Mouse (Mus musculus): ENCODE results near the gene Amdhd1.

GRCm38 (mm10) chr10:93515927-93516326 lies 23.9 kb downstream of the Amdhd1 start:
- TF ChIP-seq POLR2A (IDR thresholded peaks at IDR 0.05; ENCODE audit: insufficient read depth, low read depth, low read length) (no peak), CTCF (IDR thresholded peaks at IDR 0.05) (no peak)

Data from heart, adult 2 months (tissue).